Mouse (Mus musculus) right cerebral cortex, postnatal 10 days (tissue): ENCODE results near the gene Myom1.

Experiments used
- DNase-seq, 2 experiments: peaks; one replicate each; pipeline ENCODE4 v3.0.0; 2021; ENCODE audit warnings: low spot score in 2 of 2

Gene Myom1

GRCm38 (mm10) chr17:71059213-71059612, 56.8 kb downstream of the Myom1 start:
- DNase-seq = no peak

- DNase-seq = no peak
These were observed 59.7 kb downstream of the Myom1 start for GRCm38 (mm10) chr17:71062049-71062560.

- no peak for DNase-seq
These were observed 60.6 kb downstream of the Myom1 start for GRCm38 (mm10) chr17:71062870-71063602.

DNA sequence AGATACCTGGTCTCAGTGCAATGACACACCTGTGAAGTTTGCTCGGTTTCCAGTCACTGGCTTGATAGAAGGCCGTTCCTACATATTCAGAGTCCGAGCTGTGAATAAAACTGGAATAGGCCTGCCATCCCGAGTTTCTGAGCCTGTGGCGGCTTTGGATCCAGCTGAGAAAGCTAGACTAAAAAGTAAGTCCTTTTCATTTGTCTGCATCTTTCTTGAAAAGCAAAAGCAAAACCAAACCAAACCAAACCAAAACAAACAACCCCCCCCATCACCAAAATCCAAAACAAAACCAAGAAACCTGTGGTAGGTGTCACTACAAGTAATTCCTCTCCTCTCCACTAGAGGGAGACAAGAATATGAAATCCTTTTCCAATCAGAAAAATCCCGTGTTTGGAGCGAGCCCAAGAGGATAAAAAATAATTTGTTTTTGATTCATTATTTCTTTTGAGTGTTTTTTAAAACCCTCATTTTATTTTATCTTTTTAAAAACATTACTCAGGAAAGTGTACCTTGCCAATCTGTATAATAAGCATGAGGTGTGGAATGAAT, 62.1 kb downstream of the Myom1 start:
- no peak for DNase-seq

GRCm38 (mm10) chr17:71065127-71065526, 62.7 kb downstream of the Myom1 start:
- DNase-seq = no peak

- DNase-seq = no peak
These were observed 66.7 kb downstream of the Myom1 start for GRCm38 (mm10) chr17:71069176-71069575.

GRCm38 (mm10) chr17:71071958-71072357, 69.5 kb downstream of the Myom1 start:
- no peak for DNase-seq

- no peak for DNase-seq
These were observed 72.0 kb downstream of the Myom1 start for GRCm38 (mm10) chr17:71074386-71074785.

GRCm38 (mm10) chr17:71081986-71082385, 79.6 kb downstream of the Myom1 start:
- no peak for DNase-seq

GRCm38 (mm10) chr17:71086969-71087368, 84.5 kb downstream of the Myom1 start:
- no peak for DNase-seq

- DNase-seq = no peak
These were observed 85.1 kb downstream of the Myom1 start for GRCm38 (mm10) chr17:71087396-71088153.

- no peak for DNase-seq
These were observed 85.7 kb downstream of the Myom1 start for GRCm38 (mm10) chr17:71088154-71088521.

- no peak for DNase-seq
These were observed 86.6 kb downstream of the Myom1 start for GRCm38 (mm10) chr17:71088991-71089434.

- no peak for DNase-seq
These were observed 87.5 kb downstream of the Myom1 start for GRCm38 (mm10) chr17:71089781-71090480.

GRCm38 (mm10) chr17:71091024-71091423, 88.6 kb downstream of the Myom1 start:
- no peak for DNase-seq

GRCm38 (mm10) chr17:71092341-71092740, 89.9 kb downstream of the Myom1 start:
- DNase-seq = no peak

GRCm38 (mm10) chr17:71093793-71094192, 91.4 kb downstream of the Myom1 start:
- no peak for DNase-seq

DNA sequence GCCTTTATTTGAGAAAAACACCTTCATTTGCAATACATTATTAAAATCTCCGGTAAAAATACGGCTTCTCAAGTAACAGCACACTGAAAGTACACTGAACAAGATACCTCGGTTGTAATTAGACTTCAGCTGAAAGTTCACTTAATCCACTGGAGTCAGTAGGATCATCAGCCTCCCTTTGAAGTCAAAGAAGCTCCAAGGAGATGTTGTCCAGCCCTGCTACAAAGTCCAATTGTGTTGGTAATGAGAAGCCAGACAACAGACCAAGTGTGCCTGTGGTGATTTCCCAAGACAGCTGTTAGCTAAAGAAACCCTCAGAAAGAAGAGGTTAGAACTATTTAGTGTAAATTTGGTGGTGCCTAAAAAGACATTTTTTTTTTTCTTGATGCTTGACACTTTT, 92.0 kb downstream of the Myom1 start:
- no peak for DNase-seq

- no peak for DNase-seq
These were observed 94.2 kb downstream of the Myom1 start for GRCm38 (mm10) chr17:71096557-71097208.

DNA sequence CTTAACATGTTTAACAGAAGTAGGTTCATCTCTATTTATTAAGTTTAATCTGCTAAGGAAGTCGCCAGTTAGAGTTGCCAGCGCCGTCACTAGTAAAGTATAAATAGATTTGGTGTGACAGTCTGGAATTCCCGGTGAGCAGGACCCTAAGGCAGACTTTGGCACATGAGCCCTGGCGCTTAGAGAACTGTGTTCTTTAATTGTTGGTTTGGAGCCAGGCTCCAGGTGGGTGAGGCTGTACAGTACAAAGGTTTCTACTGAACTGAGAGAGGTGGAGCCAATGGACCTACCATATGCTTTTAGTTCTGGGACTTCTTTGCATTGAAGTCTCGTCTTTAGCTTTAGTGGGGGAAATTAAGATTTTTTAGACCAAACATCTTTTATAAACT, 94.8 kb downstream of the Myom1 start:
- no peak for DNase-seq

DNA sequence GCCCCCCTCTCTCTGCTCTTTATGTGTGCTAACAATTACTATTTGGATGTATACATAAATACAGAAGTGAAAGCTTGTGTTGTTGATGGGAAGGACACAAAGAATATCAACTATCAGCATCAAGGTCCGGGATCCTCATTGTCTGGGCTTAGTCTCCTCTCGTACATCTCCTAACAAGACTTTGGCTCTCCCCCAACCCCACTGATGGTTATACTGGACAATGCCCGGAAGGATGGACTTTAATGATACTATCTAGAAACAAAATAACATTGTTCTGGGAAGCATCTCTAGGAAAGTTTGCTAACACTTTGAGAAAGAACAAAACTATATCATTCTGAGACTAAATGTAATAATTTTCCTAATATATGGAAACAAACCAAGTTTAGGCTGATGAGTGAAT, 96.2 kb downstream of the Myom1 start:
- no peak for DNase-seq
